Mouse (Mus musculus) liver, embryonic 14.5 days (tissue): ENCODE data around the gene Ipo7.
A peak's percentile ranks its signal among the peaks of the same experiment; 100 is the strongest.

Experiments
- CTCF ChIP-seq: IDR thresholded peaks from 2 replicates; pipeline ENCODE4 v1.5.1; 2016; ENCODE audit warnings: antibody characterized with exemption, low read depth, control low read depth
- EP300 ChIP-seq: IDR thresholded peaks from 2 replicates; pipeline ENCODE4 v1.6.1; 2016; ENCODE audit warnings: antibody characterized with exemption, low read depth

DNA sequence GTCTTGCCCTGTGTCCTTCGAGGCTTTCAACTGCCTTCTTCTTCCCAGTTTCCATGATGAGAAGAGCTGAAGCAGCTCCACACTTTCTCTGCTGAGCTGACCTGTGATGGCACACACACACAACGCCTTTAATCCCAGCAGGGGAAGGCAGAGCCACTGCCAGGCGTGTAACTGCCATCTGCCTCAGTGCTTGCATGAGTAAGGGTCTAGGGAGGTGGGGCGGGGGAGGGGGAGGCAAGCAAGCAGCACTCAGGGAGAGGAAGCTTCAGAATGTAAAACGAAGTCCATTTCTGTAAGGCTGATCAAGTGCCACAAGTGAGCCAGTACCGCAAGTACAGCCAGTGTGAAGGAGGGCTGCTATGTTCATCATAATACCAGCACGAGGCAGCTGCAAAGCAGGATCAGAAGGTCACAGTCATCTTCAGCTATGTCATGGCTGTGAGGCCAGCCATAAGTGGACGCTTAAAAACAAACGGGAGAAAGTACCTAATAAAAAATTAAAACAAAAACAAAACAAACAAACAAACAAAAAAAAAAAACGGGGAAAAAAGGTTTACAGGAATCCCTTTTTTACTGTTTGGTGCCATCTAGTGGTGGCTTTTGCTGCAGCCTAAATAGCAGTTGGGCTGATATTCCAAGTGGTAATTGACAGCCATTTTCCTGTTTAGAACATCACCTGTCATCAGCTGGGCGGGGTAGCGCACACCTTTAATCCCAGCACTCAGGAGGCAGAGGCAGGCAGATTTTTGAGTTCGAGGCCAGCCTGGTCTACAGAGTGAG, 65.5 kb downstream of the Ipo7 start:
- TF ChIP-seq CTCF (peak; percentile 77), EP300 (no peak)
